Mouse (Mus musculus): ENCODE results near the gene Trib3. TPM values are rescaled to one million over a fixed set of nuclear protein-coding genes. Genes with fewer than 3 reads are reported as not detected.

Gene Trib3
- polyA plus RNA-seq, 1 experiment = 1.1 TPM

DNA sequence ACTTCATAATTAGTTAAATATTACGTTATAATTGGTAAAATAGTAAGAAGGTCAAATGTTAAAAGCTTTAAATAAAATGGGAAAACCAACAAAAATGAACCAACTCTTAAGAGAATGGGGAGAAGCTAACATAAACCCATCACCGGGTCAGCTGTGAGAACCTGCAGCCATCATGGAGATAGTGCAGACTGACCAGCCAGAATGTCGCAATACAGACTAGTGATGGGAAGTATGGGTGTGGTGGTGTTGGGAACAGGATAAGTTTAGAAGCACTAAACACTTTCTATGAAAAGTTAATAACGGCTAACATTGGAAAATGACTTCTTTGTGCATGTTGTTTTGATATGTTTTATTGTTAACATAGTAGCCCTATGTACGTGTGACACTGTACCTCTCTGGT is 56.3 kb downstream of the Trib3 start:
- Histone ChIP-seq H3K27me3 (ENCODE audit: control insufficient read depth, insufficient read depth, low read length) (no peaks in the 10 kb centered on the region), H3K27ac (ENCODE audit: insufficient read depth, low read length) (no peak overlapping the region), H3K4me1 (ENCODE audit: control insufficient read depth, insufficient read depth, low read length) (no peaks in the 10 kb centered on the region), H3K4me3 (replicated peaks; ENCODE audit: insufficient read depth, low read depth, low read length) (no peak overlapping the region)
- TF ChIP-seq POLR2A (IDR thresholded peaks at IDR 0.05; ENCODE audit: borderline replicate concordance, insufficient read depth, low read length) (no peak), CTCF (IDR thresholded peaks at IDR 0.05; ENCODE audit: borderline replicate concordance, insufficient read depth, low read depth, low read length) (no peak)
- WGBS = 95% methylated on average over 5 of the region's 5 CpGs
- DNase-seq = no peak

Other genes with a start within 250 kb of the Trib3 start
- 138 TPM in 2 replicates for gene Srxn1, start 238.5 kb downstream of the Trib3 start, polyA plus RNA-seq (2012; rRNA removed)
- gene Tcf15, start 200.5 kb downstream of the Trib3 start, polyA plus RNA-seq (2012; rRNA removed) = 2.6 TPM in 2 replicates
- 70.2 and 73.1 TPM in 2 replicates for gene Csnk2a1, start 117.2 kb downstream of the Trib3 start, polyA plus RNA-seq (2012; rRNA removed)
- gene Tbc1d20, start 50.2 kb downstream of the Trib3 start, polyA plus RNA-seq (2012; rRNA removed) = 38.7 and 40.9 TPM in 2 replicates
- 205 and 208 TPM in 2 replicates for gene Rbck1, start 11.4 kb downstream of the Trib3 start, polyA plus RNA-seq (2012; rRNA removed)
- gene Nrsn2, start 32.6 kb upstream of the Trib3 start, polyA plus RNA-seq (2012; rRNA removed) = 124 and 142 TPM in 2 replicates
- gene Sox12, start 54.0 kb upstream of the Trib3 start, polyA plus RNA-seq (2012; rRNA removed) = 11.1 and 12.1 TPM in 2 replicates
- gene Zcchc3, start 71.0 kb upstream of the Trib3 start, polyA plus RNA-seq (2012; rRNA removed) = 10.7 and 11.9 TPM in 2 replicates
- 2.6 and 3.9 TPM in 2 replicates for gene 6820408C15Rik, start 71.6 kb upstream of the Trib3 start, polyA plus RNA-seq (2012; rRNA removed)
- not detected in 2 replicates for gene Defb23, start 120.6 kb upstream of the Trib3 start, polyA plus RNA-seq (2012; rRNA removed)
- gene Defb20, start 133.0 kb upstream of the Trib3 start, polyA plus RNA-seq (2012; rRNA removed) = 0.23 TPM in 1 of 2 replicates, not detected in the other
- gene Defb22, start 146.1 kb upstream of the Trib3 start, polyA plus RNA-seq (2012; rRNA removed) = not detected in 2 replicates
- gene Defb26, start 167.7 kb upstream of the Trib3 start, polyA plus RNA-seq (2012; rRNA removed) = not detected in 2 replicates
- gene Defb28, start 174.2 kb upstream of the Trib3 start, polyA plus RNA-seq (2012; rRNA removed) = not detected in 2 replicates
- gene Defb29, start 196.1 kb upstream of the Trib3 start, polyA plus RNA-seq (2012; rRNA removed) = not detected in 2 replicates
- gene Gm17416, start 225.3 kb upstream of the Trib3 start, polyA plus RNA-seq (2012; rRNA removed) = not detected in 2 replicates
- not detected in 2 replicates for gene Defb21, start 228.7 kb upstream of the Trib3 start, polyA plus RNA-seq (2012; rRNA removed)
- not detected in 2 replicates for gene Defb19, start 236.3 kb upstream of the Trib3 start, polyA plus RNA-seq (2012; rRNA removed)